Mouse (Mus musculus): ENCODE measurements around the gene Vrk2. TPM values are rescaled to one million over a fixed set of nuclear protein-coding genes. Genes with fewer than 3 reads are reported as not detected.

Vrk2 gene
- polyA plus RNA-seq, 1 experiment from 2014 or later, result 4.0 TPM

- ATAC-seq (ENCODE audit: low FRiP score) (peak; percentile 53; the same call in 1 of the 2 replicates), DNase-seq (ENCODE audit: low spot score) (no peak)
- Histone ChIP-seq H3K9ac (no peak overlapping the region), H3K4me1 (replicated peaks; ENCODE audit: control insufficient read depth, insufficient read depth, low read length) (no peaks in the 10 kb centered on the region), H3K4me2 (replicated peaks) (no peak overlapping the region), H3K4me3 (replicated peaks; ENCODE audit: low read length) (no peak overlapping the region), H3K36me3 (replicated peaks; ENCODE audit: control insufficient read depth, insufficient read depth) (no peaks in the 10 kb centered on the region), H3K9me3 (ENCODE audit: control insufficient read depth, low read length) (no peaks in the 10 kb centered on the region), H3K27ac (no peak overlapping the region), H3K27me3 (ENCODE audit: control insufficient read depth, insufficient read depth, low read length) (no peaks in the 10 kb centered on the region)
- 76% methylated on average over 6 of the region's 6 CpGs for WGBS
Measured at GRCm38 (mm10) chr11:26586367-26587183, 7.2 kb downstream of the Vrk2 start.

DNA sequence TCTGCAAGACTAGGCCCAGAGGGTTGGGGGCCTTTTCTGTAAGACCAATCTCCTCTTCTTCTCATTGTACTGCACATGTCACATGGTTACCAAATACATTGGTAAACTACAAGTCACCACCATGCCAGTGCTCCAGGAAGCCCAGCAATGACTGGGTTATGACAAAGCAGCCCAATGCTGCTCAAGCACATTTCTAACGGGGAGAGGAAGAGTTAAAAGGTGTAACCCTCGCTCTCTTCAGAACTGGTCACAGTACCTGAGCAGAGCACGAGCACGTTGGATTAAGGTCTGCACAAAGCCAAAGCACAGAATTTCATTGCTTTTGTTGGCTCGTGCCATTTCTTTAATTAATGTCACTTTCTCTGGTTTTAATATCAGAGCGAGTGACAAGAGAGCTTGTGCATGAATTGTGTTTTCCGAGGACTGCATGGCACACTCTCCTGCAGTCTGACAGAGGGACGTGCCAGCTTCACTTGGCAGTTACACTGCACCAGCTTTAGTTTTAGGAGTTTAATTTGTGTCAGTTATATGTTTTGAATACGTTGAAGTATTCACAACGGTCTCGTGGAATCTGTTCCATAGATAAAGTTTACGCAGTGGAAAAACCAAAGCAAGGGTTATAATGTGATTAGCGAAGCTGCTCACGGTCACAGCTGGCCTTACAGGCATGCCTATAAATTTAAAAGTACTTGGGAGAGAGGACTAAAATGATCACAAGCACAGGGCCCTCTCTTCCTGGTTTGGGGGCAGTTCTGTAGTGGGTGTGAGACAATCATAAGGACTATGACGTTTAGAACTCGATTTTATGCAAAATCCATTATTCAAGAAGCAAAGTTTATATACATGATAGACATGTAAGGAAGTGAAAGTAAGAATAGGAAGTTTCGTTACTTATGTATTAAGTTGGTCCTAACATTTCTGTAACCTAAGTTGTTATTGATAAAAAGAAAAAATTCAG lies 8.1 kb downstream of the Vrk2 start:
- 77% methylated on average over 17 of the region's 17 CpGs for WGBS
- no peaks in the 10 kb centered on the region for H3K27me3 ChIP-seq (ENCODE audit: control insufficient read depth, insufficient read depth, low read length)
- no peak overlapping the region for H3K9ac ChIP-seq
- no peaks in the 10 kb centered on the region for H3K9me3 ChIP-seq (ENCODE audit: control insufficient read depth, low read length)
- no peak overlapping the region for H3K27ac ChIP-seq
- no peaks in the 10 kb centered on the region for H3K36me3 ChIP-seq (replicated peaks; ENCODE audit: control insufficient read depth, insufficient read depth)
- no peak for ATAC-seq (ENCODE audit: low FRiP score)
- H3K4me2 ChIP-seq (replicated peaks), result no peak overlapping the region
- no peak for DNase-seq (ENCODE audit: low spot score)
- no peaks in the 10 kb centered on the region for H3K4me1 ChIP-seq (replicated peaks; ENCODE audit: control insufficient read depth, insufficient read depth, low read length)
- H3K4me3 ChIP-seq (replicated peaks; ENCODE audit: low read length), result no peak overlapping the region

DNA sequence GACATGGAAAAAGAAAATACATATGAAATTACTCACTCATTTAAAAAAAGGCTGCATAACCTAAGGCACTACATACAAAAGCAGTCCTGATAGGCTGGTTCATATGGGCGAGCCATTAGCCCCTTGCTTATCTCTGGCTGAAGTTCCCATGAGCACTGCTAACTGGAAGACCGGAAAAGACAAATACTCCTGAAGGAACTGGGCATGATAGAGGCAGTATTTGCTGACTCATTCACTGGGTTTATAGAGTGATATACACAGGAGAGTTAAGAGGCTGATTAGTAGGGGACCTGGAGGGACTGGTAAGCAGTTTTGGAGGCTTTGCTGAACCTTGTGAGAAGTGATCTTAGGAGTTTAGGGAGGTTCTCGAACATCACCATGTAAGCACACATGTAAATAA lies 42.2 kb downstream of the Vrk2 start:
- Histone ChIP-seq H3K4me1 (replicated peaks; ENCODE audit: control insufficient read depth, insufficient read depth, low read length) (no peaks in the 10 kb centered on the region), H3K27ac (no peak overlapping the region), H3K36me3 (replicated peaks; ENCODE audit: control insufficient read depth, insufficient read depth) (no peaks in the 10 kb centered on the region), H3K27me3 (ENCODE audit: control insufficient read depth, insufficient read depth, low read length) (no peaks in the 10 kb centered on the region), H3K9me3 (ENCODE audit: control insufficient read depth, low read length) (no peaks in the 10 kb centered on the region), H3K9ac (no peak overlapping the region), H3K4me2 (replicated peaks) (no peak overlapping the region), H3K4me3 (replicated peaks; ENCODE audit: low read length) (no peak overlapping the region)
- 94% methylated on average over 3 of the region's 3 CpGs for WGBS
- no peak for DNase-seq (ENCODE audit: low spot score)
- ATAC-seq (ENCODE audit: low FRiP score), result no peak

- Histone ChIP-seq H3K9me3 (ENCODE audit: control insufficient read depth, low read length) (no peaks in the 10 kb centered on the region), H3K36me3 (replicated peaks; ENCODE audit: control insufficient read depth, insufficient read depth) (no peaks in the 10 kb centered on the region), H3K4me3 (replicated peaks; ENCODE audit: low read length) (no peak overlapping the region), H3K9ac (no peak overlapping the region), H3K27me3 (ENCODE audit: control insufficient read depth, insufficient read depth, low read length) (no peaks in the 10 kb centered on the region), H3K4me1 (replicated peaks; ENCODE audit: control insufficient read depth, insufficient read depth, low read length) (no peaks in the 10 kb centered on the region), H3K4me2 (replicated peaks) (no peak overlapping the region), H3K27ac (no peak overlapping the region)
- DNase-seq (ENCODE audit: low spot score), result no peak
- WGBS, result 92% methylated on average over 5 of the region's 5 CpGs
- no peak for ATAC-seq (ENCODE audit: low FRiP score)
Measured at GRCm38 (mm10) chr11:26537816-26538215, 56.0 kb downstream of the Vrk2 start.

DNA sequence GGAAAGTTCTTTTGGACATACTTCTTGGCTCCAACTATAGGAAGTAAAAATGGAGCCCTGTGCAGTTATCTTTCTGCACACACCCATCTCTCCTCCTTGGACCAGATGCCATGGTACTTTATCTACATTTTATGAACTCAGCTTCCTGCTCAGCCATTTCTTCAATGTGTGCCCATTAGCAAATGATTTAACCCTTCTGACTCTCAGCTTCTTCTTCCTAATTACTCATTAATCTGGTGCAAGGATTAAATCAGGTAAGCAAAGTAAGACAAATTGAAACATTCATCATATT lies 60.0 kb downstream of the Vrk2 start:
- ATAC-seq (ENCODE audit: low FRiP score) (no peak), DNase-seq (ENCODE audit: low spot score) (no peak)
- Histone ChIP-seq H3K27me3 (ENCODE audit: control insufficient read depth, insufficient read depth, low read length) (no peaks in the 10 kb centered on the region), H3K4me3 (replicated peaks; ENCODE audit: low read length) (no peak overlapping the region), H3K36me3 (replicated peaks; ENCODE audit: control insufficient read depth, insufficient read depth) (no peaks in the 10 kb centered on the region), H3K9me3 (ENCODE audit: control insufficient read depth, low read length) (no peaks in the 10 kb centered on the region), H3K27ac (no peak overlapping the region), H3K9ac (no peak overlapping the region), H3K4me1 (replicated peaks; ENCODE audit: control insufficient read depth, insufficient read depth, low read length) (no peaks in the 10 kb centered on the region), H3K4me2 (replicated peaks) (no peak overlapping the region)

GRCm38 (mm10) chr11:26532994-26533827 lies 60.6 kb downstream of the Vrk2 start:
- H3K27me3 ChIP-seq (ENCODE audit: control insufficient read depth, insufficient read depth, low read length), result no peaks in the 10 kb centered on the region
- no peak overlapping the region for H3K4me2 ChIP-seq (replicated peaks)
- 90% methylated on average over 5 of the region's 5 CpGs for WGBS
- no peak overlapping the region for H3K4me3 ChIP-seq (replicated peaks; ENCODE audit: low read length)
- no peak for ATAC-seq (ENCODE audit: low FRiP score)
- H3K27ac ChIP-seq, result no peak overlapping the region
- DNase-seq (ENCODE audit: low spot score), result no peak
- no peaks in the 10 kb centered on the region for H3K36me3 ChIP-seq (replicated peaks; ENCODE audit: control insufficient read depth, insufficient read depth)
- no peaks in the 10 kb centered on the region for H3K4me1 ChIP-seq (replicated peaks; ENCODE audit: control insufficient read depth, insufficient read depth, low read length)
- no peak overlapping the region for H3K9ac ChIP-seq
- H3K9me3 ChIP-seq (ENCODE audit: control insufficient read depth, low read length), result no peaks in the 10 kb centered on the region

DNA sequence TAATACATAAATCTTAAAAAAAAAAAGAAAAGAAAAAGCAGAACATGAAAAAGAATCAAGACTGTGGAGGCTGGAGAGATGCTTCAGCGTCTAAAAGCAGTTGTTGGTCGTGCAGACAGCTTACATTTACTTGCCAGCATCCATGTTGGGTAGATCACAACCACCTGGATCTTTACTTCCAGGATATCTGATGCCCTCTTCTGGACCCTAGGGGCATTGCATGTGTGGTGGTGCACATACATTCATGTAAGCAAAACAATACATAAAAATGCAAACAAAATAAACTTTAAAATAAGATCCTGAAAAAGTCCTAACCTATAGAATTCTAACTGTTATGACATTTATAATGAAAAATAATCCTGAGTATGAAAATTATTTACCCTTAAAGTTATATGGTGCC lies 66.9 kb downstream of the Vrk2 start:
- Histone ChIP-seq H3K9ac (no peak overlapping the region), H3K4me2 (replicated peaks) (no peak overlapping the region), H3K4me3 (replicated peaks; ENCODE audit: low read length) (no peak overlapping the region), H3K9me3 (ENCODE audit: control insufficient read depth, low read length) (no peaks in the 10 kb centered on the region), H3K36me3 (replicated peaks; ENCODE audit: control insufficient read depth, insufficient read depth) (no peaks in the 10 kb centered on the region), H3K27me3 (ENCODE audit: control insufficient read depth, insufficient read depth, low read length) (no peaks in the 10 kb centered on the region), H3K4me1 (replicated peaks; ENCODE audit: control insufficient read depth, insufficient read depth, low read length) (no peaks in the 10 kb centered on the region), H3K27ac (no peak overlapping the region)
- ATAC-seq (ENCODE audit: low FRiP score) (no peak), DNase-seq (ENCODE audit: low spot score) (no peak)
- 100% methylated on average over 2 of the region's 2 CpGs for WGBS

GRCm38 (mm10) chr11:26518991-26519390 lies 74.8 kb downstream of the Vrk2 start:
- WGBS, result 89% methylated on average over 3 of the region's 3 CpGs
- no peak for ATAC-seq (ENCODE audit: low FRiP score)

DNA sequence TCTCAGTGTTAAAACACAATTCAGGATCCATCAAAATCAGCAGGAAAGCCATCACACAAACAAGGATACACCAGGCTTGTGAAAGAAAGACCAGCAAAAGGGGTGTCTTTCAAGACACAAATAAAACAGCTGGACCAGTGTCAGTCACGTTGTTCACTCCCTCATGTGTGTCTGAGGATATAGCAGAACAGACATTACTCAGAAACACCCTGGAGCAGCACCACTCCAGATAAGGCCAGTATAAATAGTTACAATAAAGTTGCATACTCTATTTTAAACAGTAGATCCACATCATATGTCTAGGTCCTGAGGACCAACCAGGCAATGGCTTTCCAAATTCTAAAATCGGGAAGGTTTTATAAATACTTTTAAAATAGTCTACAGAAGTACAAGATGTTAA lies 77.7 kb downstream of the Vrk2 start:
- 66% methylated on average over 2 of the region's 2 CpGs for WGBS
- Histone ChIP-seq H3K9ac (no peak overlapping the region), H3K4me1 (replicated peaks; ENCODE audit: control insufficient read depth, insufficient read depth, low read length) (no peaks in the 10 kb centered on the region), H3K36me3 (replicated peaks; ENCODE audit: control insufficient read depth, insufficient read depth) (no peaks in the 10 kb centered on the region), H3K27ac (no peak overlapping the region), H3K27me3 (ENCODE audit: control insufficient read depth, insufficient read depth, low read length) (no peaks in the 10 kb centered on the region), H3K4me2 (replicated peaks) (no peak overlapping the region), H3K9me3 (ENCODE audit: control insufficient read depth, low read length) (no peaks in the 10 kb centered on the region), H3K4me3 (replicated peaks; ENCODE audit: low read length) (no peak overlapping the region)
- DNase-seq (ENCODE audit: low spot score) (no peak), ATAC-seq (ENCODE audit: low FRiP score) (no peak)

More at GRCm38 (mm10) chr11:26518991-26519390, 74.8 kb downstream of the Vrk2 start:
- no peak for DNase-seq (ENCODE audit: low spot score)
- Histone ChIP-seq H3K4me3 (replicated peaks; ENCODE audit: low read length) (no peak overlapping the region), H3K27ac (no peak overlapping the region), H3K36me3 (replicated peaks; ENCODE audit: control insufficient read depth, insufficient read depth) (no peaks in the 10 kb centered on the region), H3K4me2 (replicated peaks) (no peak overlapping the region), H3K27me3 (ENCODE audit: control insufficient read depth, insufficient read depth, low read length) (no peaks in the 10 kb centered on the region), H3K4me1 (replicated peaks; ENCODE audit: control insufficient read depth, insufficient read depth, low read length) (no peaks in the 10 kb centered on the region), H3K9me3 (ENCODE audit: control insufficient read depth, low read length) (no peaks in the 10 kb centered on the region), H3K9ac (no peak overlapping the region)
